Comparison of ENCODE assay signal across 11 mouse cellular contexts in the genomic region with DNA sequence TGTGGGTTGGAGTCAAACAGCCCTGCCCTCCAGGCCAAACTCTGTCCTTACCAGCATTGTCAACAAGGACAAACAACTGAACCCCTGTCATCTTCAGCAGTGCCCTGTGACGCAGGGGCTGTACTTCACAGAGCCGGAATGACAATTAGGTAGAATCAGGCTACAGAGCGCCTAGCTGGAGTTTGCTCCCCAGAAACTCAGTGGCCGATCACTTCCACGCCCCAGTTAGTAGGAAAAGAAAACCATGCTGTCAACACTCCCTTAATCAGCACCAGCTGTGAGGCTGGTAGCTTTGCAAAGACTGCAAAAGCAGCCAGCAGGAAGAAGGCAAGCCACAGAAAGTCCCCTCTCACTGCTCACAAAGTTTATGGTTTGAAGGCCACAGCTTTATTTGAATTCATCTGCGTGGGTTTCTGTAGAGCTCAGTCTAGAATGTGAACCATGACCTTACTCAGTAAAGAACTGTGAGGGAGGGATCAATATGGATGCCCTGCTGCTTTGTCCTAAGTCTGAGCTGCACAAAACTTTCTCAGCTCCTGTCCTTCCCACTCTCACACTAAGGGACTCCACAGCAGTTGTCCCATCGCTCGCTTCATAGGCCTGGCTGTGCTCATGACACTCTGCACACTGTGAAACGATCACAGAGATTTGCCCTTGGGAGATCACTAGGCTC. TPM values are rescaled to one million over a fixed set of nuclear protein-coding genes. Genes with fewer than 3 reads are reported as not detected.
DNase-seq lines count a peak whose midpoint lies in the region; TF ChIP-seq lines count a peak whose summit lies in the region.
"Had no signal": no experiment of that assay in that cellular context is flagged by ENCODE, and none has a peak within 500 bp of the region (broad histone marks: within the 10 kb centered on the region; RNA-seq: fewer than 3 reads in every experiment).

No protein-coding gene starts in this region.

- H3K27ac ChIP-seq in layer of hippocampus, adult 2 months: peak overlapping the region; percentile 58
- H3K27ac ChIP-seq: intestine, embryonic 15.5 days; liver, embryonic 14.5 days had no signal

- peak; percentile 7 for DNase-seq in cerebellum, adult 9-10 months
- DNase-seq in cerebellum, postnatal 10 days: no peak
- no peak for DNase-seq in layer of hippocampus, adult 2 months (ENCODE audit: low spot score in 2 of 2)
- DNase-seq in layer of hippocampus, postnatal 25 days (ENCODE audit: extremely low spot score in 1 of 2, low spot score in 1 of 2): no peak
- DNase-seq in embryo, embryonic 11 days: peak; percentile 83
- DNase-seq in hindlimb bud, embryonic 11.5 days (ENCODE audit: extremely low spot score, low read depth, low spot score): peak; percentile 87
- no peak for DNase-seq in layer of hippocampus, adult 11-12 months (ENCODE audit: low spot score)
- DNase-seq in liver: no peak
- DNase-seq: thymus, postnatal 14 days had no signal

- no peak overlapping the region for H3K4me3 ChIP-seq in layer of hippocampus, adult 2 months
- H3K4me3 ChIP-seq: intestine, embryonic 15.5 days had no signal

- no peak for TF ChIP-seq CTCF in layer of hippocampus, adult 2 months (conservative IDR thresholded peaks at IDR 0.05)

RNA-seq across cellular contexts. Expression of a gene that starts 26.6 kb away (rescaled TPM):
- total RNA-seq in layer of hippocampus, adult 2 months (2021): 1 to 10 TPM; 5.4 to 5.5 TPM
- total RNA-seq in layer of hippocampus, postnatal 25 days (2021): 1 to 10 TPM; 6.9 to 7.0 TPM

RNA-seq across cellular contexts. Expression of a gene that starts 44.1 kb away (rescaled TPM):
- total RNA-seq in layer of hippocampus, adult 2 months (2021): not detected
- total RNA-seq in layer of hippocampus, postnatal 25 days (2021): not detected

RNA-seq across cellular contexts. Expression of a gene that starts 57.0 kb away (rescaled TPM):
- not detected for total RNA-seq in layer of hippocampus, adult 2 months (2021)
- not detected for total RNA-seq in layer of hippocampus, postnatal 25 days (2021)

Comparison
In these comparisons a context has a peak if more than half of its experiments do, and no peak if none do; other contexts are left out.
1. DNase-seq: peak in cerebellum, adult 9-10 months (single experiment), embryo, embryonic 11 days (single experiment) and hindlimb bud, embryonic 11.5 days (single experiment); none in cerebellum, postnatal 10 days (0 of 2), layer of hippocampus, adult 2 months (0 of 2), layer of hippocampus, postnatal 25 days (0 of 2), layer of hippocampus, adult 11-12 months (single experiment) and liver (single experiment).